Mouse (Mus musculus) mature B cell (primary cell): ENCODE measurements around the gene Ankrd39.
"Not testable (repeated sequence)": the region's sequence is repeated elsewhere in the genome, so short reads cannot be mapped to it uniquely, and the experiment has no call there.

Experiments
- in situ Hi-C: fragments of 300-500 bp; cut with MboI; formaldehyde crosslinking; loops from 2 replicates; pipeline ENCODE4 v1.14.3; 2019

The Ankrd39 gene

DNA sequence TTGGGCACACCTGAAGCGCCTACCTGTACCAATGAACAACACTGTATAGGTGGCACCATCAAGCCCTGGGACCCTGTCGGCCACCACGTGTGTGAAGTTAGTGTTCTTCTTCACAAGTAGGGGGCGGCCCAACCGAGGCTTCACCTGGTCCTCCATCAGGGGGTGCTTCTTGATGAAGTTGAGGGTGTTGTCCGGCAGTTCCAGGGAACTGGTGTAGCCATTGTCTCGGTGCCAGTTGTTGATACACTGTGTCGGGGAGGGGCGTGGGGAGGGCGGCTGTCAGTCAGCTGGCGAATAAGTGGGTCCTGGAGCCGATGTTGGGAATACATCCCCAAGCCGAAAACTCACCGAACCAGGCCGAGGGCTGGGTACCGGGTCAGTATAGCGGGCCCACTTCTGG, 4.7 kb upstream of the Ankrd39 start:
- in situ Hi-C loops = no loop called here

DNA sequence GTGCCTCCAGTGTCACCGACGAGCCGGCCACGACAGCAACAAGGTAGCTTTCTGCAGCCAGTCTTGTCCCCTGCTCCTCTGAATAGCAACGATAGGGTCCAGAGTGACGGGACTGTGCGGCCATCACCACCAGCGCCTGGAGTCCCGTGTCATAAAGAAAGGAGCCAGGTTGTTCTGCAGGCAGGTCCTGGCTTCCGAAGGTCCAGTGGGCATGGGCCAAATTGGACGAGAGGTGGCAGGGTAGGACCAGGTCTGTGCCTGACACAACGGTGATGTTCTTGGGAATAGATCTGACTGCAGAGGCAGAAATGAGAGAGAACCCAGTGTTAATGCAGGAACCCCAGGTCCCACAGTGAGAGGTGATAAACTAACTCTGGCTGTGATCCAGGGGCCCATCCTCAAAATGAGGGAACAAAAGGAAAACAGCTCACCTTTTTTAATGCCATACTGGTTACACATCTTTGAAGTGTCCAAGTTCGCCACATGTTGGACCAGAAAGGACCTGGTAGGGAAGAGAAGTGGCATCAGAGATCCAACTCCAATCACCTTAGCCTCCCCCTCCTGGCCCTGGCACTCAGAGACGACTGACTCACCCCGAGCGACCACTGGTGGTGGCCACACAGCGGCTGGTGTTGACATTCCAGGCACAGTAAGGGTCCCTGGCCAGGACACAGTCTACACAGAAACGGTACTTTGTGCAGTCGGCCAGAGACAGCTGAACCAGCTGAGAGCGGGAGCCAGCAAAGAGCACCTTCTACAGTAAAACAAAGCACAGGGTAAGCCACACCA, 3.0 kb upstream of the Ankrd39 start:
- in situ Hi-C loops = no loop called here

DNA sequence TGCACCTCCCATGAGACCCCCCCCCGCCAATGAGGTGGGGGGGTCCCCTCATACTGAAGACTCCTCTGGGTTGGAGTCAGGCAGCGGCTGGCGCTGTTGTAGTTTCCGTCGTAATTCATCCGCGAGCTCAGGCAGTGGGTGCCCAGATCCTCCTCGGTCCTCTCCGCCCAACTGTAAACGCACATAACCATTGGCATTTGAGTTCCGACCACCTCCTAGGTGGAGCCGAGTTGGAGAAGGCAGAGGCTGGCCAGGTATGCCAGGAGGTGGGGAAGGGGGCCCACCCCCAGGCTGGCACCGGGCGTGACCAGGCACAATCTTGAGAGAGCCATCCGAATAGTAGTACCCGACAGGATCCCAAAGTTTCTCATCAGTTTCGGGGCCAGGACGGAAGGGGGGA, 2.2 kb upstream of the Ankrd39 start:
- in situ Hi-C loops = no loop called here

DNA sequence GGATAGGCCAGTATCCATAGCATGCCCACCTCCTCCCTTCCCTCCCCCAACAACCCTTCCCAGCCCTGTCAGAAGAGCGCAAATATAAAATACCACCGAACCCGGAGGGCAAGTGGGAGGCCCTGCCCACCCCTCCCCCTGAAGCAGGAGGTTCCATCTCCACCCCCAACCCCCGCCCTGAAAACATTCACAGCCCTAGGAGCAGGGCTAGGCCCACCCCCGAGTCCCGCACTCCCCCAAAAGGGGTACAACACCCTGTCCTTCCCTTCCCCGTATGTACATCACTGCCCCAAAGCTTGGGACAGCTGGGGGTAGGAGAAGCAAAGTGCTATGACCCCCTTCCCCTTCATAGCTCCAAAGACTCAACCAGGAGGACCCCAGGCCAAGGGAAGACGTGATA, 1.5 kb upstream of the Ankrd39 start:
- in situ Hi-C loops = no loop called here

DNA sequence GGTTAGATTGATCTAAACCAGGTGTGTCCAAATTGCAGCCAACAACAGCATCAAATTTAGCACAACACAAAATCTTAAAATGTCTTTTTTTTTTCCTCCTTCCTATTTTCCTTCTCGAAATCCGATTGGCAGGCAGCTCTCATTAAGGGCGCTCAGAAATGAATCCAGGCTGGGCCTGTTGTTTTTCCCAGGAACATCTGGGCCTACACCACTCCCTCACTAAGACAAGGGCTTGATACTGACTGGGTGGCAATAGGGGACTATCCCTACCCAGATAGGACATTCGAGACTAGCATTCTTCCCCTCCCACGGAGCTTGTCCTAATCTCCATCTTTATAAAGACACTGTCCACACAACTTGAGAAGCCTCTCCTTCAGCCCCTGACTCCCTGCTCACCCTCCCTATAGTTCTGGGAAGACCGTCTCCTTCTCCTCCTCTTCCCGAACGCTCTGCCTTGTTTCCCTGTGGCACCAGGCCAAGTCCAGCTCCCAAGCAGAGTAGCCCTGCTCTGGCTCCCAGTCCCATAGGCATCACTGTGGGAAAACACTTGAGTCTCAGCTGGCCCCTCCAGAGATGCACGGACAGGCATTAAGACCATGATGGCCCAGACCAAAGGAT, 845 bp upstream of the Ankrd39 start:
- in situ Hi-C loops = no loop called here

DNA sequence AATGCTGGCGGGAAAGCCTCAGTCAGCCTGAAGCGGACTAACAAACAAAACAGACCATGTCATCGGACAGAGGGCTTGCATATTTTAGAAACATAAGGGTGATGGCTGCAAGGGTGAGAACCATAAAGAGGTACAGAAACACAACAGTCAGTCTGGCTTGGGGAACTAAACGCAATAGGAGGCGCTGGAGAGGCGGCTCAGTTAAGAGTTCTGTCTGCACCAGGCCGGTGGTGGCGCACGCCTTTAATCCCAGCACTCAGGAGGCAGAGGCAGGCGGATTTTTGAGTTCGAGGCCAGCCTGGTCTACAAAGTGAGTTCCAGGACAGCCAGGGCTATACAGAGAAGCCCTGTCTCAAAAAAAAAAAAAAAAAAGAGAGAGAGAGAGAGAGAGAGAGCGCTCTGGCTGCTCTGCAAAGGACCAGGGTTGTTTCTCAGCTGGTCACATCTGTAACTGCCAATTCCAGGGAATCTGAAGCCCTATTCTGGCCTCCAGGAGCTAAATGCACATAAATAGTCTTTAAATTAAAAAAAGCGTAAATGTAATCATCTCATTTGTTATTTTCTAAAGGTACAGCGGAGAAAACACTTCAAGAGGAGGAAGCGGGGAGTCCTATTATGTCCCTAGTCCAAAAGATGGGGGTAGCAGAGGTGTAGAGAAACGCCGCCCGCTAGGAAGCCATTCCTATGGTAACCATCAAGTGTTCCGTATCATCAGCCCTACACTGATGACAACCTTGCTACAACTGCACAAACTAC, 1.2 kb downstream of the Ankrd39 start:
- in situ Hi-C loops = no loop called here

DNA sequence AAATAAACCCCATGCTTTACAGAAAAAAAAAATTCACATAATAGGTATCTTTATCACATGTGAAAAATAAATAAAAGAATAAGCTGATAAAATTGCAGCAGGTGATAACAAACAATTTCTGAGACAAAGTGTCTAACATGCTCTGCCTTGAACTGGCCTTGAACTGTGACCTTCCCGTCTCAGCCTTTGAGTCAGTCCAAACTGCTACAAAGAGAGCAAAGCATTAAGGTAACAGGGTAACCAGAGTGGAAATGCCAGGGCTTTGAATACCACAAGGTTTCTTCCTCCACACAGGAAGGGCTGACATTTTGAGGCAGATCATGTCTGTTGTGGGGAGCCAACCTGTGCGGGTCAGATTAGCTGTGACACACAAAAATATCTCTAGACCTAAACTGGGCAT, 1.9 kb downstream of the Ankrd39 start:
- in situ Hi-C loops = no loop called here

DNA sequence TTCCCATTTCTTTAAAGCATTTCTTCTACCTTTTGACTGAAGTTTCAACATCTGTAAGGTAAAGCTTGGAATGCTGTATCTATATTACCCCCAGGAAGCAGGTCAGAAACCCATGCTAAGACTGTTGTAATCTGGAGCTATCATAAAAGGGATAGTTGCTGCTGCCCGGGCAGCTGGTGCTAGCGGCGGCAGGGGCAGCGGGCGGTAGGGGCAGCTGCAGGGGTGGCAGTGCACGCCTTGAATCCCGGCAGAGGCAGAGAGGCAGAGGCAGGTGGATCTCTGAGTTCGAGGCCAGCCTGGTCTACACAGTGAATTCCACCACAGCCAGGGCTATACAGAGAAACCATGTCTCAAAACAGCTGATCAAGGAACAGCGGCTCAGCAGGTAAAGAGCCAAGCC, 4.3 kb downstream of the Ankrd39 start:
- in situ Hi-C loops = no loop called here

DNA sequence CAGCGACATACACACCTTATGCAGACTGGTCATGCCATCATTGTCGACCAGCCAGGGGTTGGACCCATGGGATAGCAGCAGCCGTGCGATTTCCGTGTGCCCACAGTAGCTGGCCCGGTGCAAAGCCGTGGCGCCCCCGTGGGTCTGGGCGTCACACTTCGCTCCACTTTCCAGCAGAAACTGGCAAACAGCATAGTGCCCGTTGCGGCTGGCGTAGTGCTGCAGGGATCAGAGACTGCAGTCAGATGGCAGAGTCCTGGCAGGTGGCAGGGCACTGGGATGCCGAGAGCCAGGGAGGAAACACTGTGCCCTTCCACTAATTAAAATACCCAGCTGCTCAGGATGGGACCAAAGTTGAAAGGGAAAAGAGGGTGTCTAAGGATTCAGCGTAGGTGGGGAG, 5.4 kb downstream of the Ankrd39 start:
- in situ Hi-C loops = no loop called here

DNA sequence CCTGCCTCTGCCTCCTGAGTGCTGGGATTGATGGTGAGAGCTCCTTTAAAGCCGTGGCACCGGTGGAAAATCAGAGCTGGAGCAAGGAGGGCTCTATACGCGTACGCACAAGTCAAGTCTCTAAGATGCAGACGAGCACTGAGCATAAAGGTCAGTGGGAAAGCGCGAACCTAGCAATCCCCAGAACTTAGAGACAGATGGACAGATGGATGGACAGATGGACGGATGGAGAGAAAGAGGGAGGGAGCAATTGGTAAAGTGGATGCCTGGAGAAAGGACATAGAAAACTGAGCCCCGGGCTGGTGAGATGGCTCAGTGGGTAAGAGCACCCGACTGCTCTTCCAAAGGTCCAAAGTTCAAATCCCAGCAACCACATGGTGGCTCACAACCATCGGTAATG, 6.4 kb downstream of the Ankrd39 start:
- in situ Hi-C loops = no loop called here

DNA sequence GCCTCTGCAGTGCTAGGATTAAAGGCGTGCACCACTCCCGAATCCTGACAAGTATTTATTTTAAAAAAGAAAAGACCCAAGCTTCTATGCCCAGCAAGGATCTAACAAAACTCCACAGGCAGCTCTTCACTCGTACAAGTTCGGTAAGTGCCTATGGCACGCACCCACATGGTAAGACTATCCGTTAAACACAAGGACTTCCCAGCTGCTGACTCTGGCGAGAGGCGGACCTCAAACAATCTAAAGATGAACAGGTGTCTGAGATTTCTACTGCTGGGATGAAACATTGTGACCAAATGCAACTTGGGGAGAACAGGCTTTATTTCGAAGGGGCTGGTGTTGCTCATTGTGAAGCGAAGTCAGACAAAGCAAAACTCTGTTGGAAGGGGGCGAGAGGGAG, 7.1 kb downstream of the Ankrd39 start:
- in situ Hi-C loops = no loop called here

DNA sequence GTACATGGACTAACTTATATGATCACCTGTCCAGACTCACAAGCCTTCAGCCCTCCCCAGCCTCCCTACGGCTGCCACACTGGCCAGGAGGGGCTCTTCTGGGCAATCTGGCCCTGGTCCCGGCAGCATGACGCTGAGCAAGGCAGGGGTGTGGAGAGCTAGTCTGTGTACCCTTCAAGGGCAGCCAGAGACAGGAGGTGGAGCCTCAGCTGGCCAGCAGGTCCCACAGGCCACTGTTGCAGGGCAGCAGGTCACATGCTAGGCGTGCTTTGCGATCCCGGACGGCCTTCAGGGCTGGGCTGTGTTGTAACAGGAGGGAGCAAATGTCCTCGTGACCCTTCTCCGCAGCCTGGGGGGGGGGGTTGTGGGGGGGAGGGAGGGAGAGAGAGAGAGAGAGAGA, 8.1 kb downstream of the Ankrd39 start, which contains the start of gene Gm42417:
Gm42417 (minus strand) TSS at position 244 of the 400 bp plus-strand sequence.
- in situ Hi-C loops = no loop called here

DNA sequence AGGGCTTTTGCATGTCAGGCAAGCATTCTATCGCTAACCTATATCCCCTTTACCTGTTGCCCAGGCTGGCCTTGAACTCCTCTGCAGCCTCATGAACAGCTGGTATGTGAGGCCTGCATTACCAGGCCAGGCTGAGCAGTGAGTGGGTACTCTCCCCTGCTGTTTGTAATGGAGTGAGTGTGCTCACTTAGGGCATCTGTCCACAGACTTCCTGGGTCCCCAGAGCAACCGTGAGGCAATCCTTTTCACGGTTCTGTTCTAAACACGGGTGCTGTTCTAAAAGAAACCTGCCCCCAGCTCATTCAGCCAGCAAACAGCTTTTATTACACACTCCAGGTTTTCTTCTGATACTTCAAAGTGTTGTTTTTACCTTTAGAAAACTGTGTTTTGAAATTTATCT, 8.5 kb downstream of the Ankrd39 start:
- in situ Hi-C loops = no loop called here

DNA sequence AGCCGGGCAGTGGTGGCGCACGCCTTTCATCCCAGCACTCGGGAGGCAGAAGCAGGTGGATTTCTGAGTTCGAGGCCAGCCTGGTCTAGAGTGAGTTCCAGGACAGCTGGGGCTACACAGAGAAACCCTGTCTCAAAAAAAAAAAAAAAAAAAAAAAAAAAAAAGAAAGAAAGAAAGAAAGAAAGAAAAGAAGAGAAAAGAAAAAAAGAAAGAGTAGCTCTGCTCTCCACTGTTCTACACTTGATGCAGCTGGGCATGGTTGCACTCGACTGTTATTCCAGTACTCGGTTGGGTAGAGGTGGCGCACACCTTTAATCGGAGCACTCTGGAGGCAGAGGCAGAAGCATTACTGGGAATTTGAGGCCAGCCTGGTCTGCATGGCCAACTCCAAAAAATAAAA, 10.5 kb downstream of the Ankrd39 start, which contains the start of gene Ankrd23:
Ankrd23 (minus strand) TSS at position 101 of the 400 bp plus-strand sequence.
- in situ Hi-C loops = not testable (repeated sequence)

DNA sequence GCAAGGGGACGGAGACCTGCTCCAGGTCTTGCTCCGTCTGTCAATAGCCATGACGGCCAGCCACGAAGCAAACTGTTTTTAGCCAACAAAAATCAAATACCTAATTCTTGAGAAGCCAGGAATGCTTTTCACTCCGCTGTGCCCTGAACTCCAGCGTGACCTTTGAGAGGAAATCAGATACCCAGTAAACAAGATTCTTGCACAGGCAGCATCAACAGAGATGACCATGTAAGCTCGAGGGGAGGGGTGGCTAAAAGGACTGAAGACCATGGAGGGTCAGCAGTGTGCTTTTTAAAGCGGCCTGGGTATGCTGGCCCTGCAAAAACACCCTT, 10.9 kb downstream of the Ankrd39 start:
- in situ Hi-C loops = no loop called here

DNA sequence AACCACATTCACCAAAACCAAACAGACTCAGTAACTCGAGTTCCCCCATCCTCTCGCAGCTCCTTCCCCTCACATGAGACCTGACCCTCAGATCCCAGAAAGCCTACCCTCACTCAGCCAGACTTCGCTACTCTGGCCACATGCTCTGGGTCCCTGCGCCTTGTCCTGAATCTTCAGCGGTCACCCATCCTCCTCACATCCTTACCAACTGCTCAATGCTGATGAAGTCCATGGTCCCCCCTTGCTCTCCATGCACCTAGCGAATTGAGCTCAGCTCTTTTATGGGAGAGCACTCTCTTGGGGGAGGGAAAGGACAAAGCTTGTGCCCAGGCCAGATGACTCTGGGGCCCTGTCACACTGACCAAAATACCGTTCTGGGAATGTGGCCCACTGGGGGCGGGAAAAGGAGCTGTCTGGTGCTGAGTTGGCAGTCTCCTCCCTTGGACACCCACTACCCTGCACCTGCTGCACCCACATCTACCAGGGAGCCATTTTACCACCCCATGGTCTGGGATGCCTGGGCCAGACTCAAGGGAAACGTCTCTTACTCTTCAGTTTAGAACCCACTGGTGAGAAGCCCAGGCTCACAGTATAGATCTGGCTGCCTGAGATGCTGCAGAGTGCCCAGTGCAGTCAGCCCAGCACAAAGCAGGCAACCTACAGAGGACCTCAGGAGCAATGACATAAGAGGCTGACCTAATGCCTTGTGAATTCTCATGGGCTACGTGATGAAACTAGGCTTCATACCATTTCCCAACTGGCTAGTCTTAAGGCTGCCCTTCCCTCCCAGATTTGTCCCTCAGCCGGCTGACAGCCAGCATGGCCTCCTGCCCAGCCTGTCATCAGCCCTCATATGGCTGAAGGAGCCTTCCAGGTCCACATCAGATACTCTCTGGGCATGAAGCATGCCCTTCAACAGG, 11.5 kb downstream of the Ankrd39 start:
- in situ Hi-C loops = no loop called here

DNA sequence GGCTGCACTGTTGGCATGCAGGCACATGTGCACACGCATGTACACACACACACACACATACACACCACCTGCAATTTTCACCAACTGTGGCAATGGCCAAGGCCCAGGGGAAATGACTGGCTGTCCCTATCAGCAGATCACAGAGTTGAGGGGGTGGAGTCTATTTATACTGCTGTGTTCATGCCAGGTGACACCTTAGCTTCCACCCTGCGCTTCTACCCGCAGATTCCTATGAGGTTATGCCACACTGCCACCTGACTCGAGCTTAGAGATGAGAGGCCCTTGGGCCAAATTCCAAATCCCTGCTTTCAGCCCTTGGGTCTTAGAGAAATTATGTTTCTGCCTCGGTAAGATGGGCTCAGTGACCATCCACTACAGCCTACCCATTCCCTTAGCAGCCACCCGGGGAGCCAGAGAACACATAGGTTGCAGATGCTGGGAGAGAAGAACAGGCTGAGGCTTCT, 12.6 kb downstream of the Ankrd39 start:
- in situ Hi-C loops = no loop called here

DNA sequence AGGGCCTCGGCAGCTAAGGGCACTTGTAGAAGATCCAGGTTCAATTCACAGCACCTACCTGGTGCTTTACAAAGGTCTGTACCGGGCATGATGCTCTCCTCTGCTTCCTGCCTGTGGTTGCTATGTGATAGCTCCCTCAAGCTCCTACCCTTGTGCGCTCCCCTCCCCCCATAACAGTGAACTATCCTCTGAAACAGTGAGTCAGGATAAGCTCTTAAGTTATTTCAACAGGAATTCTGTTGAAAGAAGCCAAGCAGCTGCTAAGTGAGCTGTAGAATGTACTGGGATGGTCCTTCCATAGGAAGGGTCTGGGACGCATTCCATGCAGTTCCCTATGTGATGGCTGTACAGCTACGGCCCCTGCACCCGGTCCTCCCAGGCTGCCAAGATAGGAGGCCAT, 13.7 kb downstream of the Ankrd39 start:
- in situ Hi-C loops = no loop called here

DNA sequence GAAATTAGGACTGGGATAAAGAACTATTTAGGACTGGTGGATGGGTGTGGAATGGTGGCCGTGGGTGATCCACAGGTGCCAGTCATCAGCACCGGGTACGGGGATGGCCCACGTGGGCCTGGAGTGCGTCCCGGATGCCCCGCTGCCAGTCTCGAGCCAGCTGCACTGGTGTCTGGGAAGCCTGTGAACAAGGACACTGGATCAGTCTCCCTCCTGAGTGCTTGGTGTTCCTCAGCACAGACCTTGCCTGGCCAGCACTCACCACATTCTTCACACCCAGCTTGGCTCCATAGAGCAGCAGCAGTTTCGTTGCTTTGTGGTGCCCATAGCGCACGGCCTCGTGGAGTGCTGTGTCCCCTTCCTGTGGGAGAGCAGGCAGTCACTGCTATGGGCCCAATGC, 15.8 kb downstream of the Ankrd39 start:
- in situ Hi-C loops = no loop called here

DNA sequence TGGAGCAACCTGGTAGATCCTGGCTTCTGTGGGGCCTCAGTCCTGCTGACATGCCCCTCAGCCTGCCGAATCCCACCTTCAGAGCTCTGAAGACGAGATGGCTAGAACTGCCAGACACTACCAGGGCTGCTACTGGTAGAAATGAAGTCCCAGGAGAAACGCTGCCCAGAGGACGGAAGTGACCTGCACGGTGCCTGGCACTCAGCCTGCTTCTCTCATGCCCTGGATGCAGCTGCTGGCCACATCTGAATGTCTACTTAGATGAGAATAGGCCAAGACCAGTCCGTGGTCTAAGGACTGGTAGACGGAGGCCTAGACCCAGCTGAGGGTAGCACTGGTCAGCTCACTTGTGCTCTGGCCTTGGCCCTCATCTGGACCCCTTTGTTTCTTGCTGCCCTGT, 16.3 kb downstream of the Ankrd39 start:
- in situ Hi-C loops = no loop called here

DNA sequence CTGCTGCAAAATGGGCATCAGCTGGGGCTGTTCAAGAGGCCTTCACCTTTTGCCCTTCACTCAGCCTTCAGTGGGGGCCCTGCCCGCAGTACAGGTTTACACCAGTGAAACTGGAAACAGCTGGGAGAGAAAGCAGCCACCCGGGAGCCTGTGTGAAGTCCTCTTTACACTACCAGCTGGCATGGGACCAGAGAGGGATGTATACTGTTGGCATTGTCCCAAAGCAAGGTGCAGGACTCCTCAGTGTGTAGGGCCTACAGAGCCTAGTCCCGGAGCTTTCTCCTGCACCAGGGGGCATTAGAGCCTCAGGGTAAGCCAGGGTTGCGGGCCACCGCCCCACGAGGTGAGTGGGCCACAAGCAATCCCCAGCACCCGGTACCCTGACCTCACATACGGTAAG, 16.8 kb downstream of the Ankrd39 start:
- in situ Hi-C loops = no loop called here

DNA sequence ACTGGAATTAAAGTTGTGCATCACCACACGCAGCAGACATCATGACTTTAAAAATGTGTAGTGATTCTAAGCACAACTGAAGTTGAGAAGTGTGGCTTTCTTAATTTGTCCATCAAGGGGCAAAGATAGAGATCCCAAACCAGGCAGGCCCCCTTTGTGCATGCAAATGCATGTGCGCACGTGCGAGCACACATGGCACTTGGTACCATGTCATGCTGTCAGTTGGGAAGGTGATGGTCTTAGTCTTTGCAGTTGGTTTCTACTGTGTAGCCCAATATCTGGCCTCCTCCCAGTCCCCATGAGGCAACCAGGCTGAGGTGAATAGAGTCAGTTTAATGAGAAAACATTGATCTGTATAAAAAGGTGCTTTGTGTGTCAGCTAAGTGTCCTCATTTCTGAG, 17.4 kb downstream of the Ankrd39 start:
- in situ Hi-C loops = no loop called here
